Mouse (Mus musculus) cerebellum, adult 9-10 months (tissue): ENCODE measurements at regions not wholly inside any gene's neighbourhood (a gene's known extent, or its start where the extent isn't known, plus 50 kb on each side); places are given as distances from the start of the nearest gene placed in this dataset.
A peak's percentile ranks its signal among the peaks of the same experiment; 100 is the strongest.

Experiments
- DNase-seq: peaks from one replicate; pipeline ENCODE4 v3.0.0; 2022

DNA sequence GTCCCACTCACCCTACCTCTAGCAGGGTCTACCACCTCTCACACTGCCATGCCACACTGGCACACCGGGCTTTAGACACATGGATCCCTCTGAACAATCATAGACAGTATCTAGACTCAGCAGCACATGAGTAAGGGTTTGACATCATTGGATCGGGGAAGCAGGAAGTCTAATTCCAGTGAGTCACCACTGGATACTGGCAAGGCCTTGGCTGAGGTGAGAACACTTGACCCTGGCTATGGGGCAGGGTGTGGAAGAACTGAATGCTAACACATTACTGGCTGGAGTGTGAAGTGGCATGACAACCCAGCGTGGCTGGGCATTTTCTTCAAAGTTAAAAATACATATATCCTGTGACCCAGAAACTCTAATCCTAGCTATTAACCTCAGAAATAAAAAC, 114.4 kb downstream of the H2afy start:
- DNase-seq = no peak

DNA sequence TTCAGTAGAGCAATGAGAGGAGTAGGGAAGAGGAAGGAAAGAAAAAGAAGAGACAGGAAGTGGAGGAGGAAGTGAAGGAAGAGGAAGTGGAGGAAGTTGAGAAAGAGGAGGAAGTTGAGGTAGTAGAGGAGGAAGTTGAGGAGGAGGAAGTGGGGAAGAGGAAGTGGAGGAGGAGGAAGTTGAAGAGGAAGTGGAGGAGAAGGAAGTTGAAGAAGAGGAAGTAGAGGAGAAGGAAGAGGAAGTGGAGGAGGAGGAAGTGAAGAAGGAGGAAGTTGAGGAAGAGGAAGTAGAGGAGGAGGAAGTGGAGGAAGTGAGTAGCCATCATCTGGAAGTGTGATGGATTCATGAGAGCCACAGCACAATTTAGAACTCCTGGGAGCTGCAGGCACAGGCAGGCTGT, 122.2 kb downstream of the H2afy start:
- no peak for DNase-seq

DNA sequence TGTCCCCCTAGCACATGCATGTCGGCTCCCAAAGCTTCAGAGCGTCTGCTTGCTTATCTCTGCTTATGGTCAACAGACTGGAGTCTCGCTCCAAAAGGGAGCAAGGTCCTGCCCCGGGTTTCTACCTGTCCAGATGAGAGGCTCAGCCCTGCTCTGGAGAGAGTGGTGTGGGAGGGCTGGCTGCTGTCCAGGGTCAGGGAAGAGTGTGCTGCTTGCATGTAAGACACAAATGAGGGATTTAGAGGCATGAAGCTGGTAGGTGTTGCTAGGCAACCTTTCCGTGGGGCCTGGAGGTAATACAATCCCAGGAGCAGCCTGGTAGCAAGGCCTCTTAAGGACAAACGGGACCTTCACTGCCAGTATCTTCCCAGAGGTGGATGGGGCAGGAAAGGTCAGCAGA, 125.7 kb downstream of the H2afy start:
- no peak for DNase-seq

DNA sequence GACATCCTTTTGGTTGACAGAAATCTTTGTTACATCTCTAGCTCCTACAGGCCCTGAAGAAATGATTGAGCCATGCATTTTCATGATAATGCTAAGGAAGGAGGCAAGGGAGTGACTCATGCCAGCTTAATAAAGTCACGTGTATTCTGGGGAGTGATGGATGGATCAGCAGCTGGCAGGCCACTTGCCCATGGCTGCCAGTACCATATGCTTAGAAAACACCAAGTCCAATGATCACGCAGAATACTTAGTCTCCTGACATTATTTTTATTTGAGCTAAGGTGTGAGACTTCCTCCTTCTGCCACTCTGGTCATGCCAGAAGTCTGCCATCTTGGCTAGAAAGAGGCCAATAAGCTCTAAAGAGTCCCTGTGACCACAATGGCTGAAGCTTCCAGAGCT, 129.3 kb downstream of the H2afy start:
- no peak for DNase-seq

DNA sequence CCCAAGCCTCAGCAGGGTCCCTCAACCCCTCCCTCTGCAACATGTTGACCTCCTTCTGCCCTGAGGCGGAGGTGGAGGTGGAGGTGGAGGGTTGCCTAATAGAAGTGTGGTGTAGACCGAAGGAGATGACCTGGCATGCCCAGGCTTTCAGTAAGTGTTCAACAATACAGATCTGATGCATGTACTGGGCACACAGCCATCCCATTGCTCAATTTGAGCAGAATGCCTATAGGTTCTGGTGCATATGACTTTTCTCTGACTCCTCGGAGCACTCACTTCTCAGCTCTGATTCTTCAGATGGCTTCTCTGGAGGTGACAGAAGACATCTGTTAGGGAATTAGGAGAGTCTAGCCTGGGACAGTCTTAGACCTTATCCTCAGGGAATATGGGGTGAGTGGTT, 130.4 kb downstream of the H2afy start:
- DNase-seq = no peak

DNA sequence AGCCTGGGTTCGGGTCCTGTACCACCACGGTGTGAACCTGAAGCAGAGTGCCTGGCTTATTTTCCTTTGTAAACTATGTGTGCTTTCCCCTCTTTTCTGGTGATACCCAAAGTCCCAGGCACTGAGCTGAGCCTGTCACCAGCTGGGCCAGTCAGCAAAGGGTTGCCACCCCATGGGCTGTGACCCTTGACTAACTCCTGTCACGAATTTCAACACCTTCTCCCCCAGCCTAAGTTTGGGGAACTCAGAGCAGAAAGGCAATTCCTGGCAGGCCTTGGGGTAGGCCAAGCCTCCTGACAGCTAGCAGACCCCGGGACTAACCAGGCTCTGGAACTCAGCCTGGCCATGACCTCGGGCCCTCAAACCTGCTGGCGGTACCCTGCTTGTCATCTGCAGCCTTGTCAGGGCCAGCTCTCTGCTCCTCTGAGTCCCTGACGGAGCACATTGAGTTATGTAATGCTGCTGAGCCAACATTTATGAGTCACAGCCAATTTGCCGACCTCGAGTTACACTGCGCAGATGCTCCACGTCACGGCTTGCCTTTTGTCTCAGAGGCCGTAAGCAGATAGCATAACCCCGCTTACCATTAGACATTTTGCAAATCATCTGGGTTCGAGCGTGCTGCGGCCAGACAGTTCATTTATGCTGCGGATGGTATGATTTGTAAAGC, 132.3 kb downstream of the H2afy start:
- DNase-seq = peak; percentile 61

DNA sequence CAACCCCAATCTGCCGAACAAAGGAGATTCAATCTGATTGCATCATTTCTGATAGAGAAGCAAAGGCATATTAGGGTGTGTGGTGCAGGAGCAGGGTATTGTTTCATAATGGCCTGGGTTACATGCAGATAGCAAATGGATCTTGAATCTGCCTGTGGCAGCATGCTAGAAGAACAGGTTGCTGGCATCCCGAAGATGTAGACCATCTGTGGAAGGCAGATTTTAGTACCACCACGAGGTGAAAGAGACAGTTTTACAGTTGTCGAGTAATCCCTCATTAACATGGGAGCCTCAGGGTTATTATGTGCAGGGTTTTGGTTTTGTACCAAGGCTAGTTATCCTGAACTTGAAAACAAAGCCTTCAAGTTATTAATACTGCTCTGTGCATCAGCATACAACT, 140.9 kb downstream of the H2afy start:
- no peak for DNase-seq

DNA sequence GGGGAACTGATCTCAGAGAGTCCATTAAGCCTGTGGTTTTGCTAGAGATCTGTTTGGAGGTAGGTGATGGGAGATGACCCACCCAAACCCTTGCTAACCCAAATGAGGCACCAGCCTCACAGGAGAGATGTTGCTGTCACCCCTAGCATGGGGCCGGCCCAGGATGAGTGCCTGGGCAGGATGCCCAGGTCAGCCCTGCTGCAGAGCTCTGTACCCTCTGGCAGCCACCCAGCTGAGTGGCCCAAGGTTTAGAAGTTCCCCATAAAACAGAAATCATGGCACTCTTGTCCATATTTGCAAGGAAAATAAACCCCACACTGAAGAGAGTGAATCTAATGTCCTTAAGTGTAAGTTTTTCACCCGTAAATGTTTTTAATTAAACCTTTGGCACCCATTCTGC, 141.7 kb downstream of the H2afy start:
- DNase-seq = no peak

DNA sequence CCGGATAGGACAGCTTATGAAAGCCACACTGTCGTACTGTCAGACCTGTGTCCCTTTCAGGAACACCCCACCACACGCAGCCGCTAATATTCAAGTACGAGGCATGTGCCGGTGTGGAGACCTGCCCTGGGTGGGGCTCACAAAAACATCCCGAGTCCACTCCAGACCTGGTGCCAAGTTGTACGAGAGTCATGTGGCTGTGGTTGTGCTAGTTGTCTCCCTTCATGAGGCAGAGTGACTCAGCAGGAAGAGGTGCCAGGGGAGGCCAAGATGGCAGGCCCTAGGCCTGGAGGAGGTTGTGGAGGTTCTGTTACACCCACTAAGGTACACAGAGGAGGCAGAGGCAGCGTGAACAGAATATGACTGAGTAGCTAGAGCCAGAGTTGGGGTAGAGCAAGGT, 143.5 kb downstream of the H2afy start:
- DNase-seq = no peak

DNA sequence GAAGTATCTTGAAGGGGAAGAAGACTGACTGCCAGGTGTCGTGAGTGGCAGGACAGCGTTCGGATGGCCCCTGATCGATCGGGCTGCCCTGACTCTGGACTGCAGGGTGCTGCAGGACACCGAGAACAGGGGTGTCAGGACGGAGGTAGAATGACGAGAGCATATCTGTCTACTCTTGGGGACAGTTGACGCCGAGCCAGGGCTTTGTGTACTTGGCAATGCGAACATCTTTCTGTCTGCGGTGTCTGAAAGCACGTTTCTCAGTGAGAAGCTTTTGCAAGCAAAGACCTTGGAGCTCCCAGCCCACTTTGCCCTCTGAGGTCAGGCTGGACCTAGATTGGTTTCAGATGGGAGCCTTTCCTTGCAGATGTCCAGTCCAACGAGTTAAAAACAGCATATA, 144.9 kb downstream of the H2afy start:
- DNase-seq = no peak

DNA sequence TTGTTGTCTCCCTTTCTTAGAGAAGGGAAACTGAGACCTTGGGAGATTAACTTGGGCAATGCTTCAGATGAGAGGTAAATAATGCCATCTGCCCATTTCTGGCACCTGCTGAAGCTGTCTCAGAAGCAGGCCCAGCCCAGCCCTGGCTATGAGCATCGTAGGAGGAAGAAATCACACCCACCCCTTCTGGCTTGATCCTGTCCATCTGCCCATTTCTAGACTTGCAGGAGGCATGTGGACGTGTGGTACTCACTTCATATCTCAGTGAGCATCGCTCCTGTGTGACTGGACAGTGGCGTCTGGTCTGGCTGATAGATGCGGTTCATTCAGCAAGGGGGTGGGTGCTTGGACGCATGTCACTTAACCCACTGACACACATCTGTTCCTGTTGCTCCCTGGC, 146.0 kb downstream of the H2afy start:
- peak; percentile 60 for DNase-seq

DNA sequence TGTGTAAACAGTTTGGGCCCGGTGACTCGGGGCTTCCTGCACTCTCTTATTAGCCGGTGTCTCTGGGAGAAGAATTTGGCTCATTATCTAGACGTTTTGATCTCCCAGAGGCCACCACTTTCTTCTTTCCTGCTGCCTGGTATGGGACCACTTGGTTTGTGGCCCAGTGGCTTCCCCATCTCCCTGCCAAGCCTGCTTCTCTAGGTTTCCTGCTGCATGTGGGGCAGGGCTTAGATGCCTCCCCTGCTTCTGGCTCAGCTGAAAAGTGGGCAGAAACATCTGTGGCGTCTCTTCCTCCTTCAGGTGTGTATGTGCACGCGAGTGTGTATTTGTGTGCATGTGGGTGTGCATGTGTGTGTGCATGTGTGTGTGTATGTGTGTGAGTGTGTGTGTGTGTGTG, 146.8 kb downstream of the H2afy start:
- no peak for DNase-seq

DNA sequence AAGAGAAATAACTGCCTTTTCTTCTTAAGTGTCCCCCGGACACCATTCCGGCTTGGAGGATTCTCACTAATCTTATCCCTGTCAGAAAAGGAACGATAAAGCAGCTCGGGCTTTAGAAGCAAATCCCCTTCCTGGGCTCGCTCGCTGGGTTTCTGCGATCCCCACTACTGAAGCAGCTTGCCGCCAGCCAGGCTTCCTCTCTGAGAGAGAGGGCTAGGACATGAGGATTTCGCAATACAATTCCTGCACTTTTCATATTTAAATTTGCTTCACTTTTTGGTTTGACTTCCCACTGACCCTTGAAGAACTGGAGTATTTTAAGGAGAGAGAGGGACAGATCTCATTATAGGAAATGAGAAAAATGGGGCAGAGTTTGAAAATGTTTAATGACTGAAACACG, 149.4 kb upstream of the Pitx1 start:
- DNase-seq = no peak

DNA sequence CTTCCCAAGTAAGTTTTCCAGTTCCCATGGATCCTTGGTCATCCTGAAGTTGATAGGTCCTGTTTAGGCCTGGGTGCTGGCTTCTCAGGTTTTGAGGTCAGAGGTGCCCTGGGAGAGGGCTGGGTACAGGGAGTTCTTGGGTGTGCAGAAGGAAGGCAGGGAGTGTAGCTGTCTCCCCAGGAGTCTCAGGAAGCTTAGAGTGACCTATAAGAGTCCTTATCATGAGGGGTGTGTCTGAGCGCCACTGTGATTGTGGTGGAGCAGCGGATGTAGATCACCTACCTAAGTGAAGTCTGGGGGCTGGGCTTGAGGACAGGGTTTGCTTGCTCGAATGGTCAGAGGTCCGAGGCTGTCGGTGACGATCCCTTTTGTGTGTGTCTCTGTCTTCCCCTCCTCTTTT, 148.8 kb upstream of the Pitx1 start:
- no peak for DNase-seq

DNA sequence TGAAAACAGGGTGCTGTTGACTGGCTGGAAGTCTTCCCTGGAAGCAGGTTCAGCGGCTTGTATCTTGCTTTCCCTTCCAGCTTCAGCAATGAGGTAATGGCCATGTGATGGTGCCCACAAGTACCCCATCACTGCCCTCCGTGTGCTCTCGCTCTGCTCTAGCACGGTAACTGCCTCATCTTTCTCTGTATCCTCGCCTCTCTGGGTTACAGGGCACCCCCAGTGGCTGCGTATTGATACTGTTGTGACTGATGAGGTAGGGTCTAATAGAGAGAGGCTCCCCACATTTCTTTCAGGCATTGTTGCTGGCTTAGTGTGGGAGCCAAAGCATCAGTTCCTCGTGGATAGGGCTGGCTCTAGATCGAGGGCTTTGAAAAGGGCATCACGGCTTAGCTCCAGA, 147.9 kb upstream of the Pitx1 start:
- DNase-seq = no peak

DNA sequence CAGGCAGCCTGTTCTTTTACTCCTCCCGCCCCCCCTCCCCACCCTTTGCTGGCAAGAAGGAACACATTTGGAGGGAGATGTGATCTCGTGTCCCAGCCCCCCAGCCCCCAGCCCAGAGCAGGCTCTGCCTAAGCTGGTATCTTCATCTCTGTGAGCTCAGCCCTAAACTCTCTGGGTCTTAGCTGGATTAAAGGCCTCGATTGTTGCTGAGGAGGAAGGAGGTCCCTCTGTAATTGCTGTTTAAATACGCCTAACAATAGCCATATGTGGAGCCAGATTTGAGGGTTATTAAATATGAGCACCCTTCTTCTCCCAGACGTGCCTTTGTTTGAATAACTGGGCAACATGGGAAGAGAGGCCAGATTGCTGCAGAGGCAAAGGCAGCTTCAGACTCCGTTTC, 145.0 kb upstream of the Pitx1 start:
- DNase-seq = no peak

DNA sequence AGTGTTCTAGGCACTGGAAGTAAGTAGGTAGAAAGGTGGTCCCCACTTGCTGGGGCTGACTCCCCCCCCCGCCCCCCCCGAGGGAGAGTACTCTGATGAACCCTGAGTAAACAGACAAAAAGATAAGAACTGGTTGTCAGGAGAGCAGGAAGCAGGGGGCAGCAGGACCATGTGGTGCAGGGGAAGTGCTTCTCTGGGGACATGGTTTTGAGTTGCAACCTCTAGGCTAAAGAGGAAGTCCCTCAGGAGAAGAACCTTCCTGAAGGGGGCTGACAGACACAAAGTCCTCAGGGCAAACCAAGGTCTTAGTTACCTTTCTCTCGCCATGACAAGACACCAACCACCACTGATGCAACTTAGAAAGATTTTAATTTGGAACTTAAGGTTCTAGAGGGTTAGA, 141.9 kb upstream of the Pitx1 start:
- DNase-seq = no peak

DNA sequence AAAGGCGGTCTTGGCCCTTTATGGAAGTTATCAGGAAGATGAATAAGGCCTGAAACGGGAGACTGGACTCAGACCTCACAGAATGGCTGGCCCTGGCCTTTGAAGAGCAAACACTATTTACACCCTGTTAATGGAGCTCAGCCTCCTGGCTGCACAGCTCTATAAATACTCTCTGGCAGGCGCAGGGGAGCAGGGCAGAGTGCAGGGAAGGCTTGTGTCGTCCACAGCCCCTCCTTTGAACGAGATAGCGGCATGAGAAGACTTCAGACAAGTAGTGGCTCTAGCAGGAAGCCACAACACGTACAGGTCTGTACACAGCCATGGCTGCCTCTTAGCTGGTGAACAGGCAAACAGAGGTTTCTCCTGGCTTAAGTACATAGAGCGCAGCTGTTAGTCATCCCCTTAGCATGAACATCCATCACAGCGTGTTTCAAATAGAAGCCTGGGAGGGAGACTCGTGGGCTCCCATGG, 141.0 kb upstream of the Pitx1 start:
- DNase-seq = no peak

DNA sequence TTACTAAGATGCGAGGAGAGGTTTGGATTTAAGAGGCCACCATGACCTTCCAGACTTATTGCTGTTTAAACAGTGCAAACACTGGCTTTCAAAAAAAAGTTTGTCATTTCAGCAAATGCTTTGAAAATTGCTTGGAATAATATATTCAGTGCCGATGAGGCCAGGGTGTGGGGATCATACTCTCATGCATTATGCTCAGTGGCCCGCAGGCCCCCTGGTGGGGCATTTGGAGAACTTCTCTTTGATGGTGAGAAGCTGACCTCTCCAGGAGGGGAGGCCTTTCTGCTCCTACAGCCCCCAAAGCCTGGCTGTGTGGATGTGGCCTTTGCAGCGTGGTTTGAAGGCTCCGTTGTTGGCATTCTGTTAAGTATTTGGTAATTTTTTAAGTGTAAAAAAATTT, 138.1 kb upstream of the Pitx1 start:
- DNase-seq = no peak

DNA sequence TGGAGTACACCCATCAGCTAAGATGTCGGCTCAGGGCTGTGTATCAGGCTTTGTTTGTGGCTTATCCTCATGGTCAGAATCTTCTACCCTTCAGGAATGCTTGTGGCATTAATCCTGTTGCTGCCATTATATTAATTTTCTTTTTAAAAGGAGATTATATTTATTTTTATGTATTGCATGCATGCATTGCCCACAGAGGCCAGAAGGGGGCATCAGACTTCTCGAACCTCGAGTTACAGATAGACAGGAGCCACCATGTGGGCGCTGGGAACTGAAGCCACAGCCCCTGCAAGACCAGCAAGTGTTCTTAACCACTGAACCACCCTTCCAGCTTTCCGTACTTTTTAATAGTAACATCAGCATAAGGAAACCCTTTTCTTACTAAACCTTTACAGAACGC, 134.7 kb upstream of the Pitx1 start:
- no peak for DNase-seq

DNA sequence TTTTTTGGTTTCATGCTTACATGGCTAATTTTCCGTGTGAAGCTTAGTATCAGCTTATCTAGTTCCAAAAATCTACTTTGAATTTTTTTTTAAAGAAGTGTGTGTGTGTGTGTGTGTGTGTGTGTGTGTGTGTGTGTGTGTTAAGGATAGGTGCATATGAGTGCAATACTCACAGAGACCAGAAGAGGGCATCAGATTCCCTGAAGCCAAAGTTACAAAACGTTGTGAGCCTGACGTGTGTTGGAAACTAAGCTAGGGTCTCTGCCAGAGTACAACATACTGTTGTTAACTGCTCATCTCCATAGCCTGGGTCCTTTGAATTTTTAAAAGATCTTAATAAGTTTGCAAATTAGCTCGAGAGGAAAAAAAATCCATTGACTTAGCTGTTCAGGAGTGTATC, 133.5 kb upstream of the Pitx1 start:
- DNase-seq = no peak

DNA sequence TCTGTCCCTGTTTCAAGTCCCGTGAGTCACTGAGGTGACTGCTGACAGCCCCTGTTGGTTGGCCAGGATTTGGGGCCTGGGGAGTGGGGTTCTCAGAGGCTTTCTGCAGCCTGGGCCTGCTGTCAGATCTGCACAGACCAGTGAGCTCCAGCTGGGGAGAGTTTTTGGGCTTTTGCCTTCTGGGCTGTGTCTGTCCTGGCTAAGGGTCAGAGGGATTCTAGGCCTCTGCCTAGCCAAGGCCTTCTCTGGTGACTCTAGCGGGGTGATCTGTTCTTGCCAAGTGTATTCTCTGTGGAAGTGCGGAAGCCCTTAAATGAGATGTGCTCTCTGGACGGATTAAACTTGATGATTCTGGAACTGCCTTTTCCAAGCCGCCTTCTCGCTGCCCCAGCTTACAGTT, 131.2 kb upstream of the Pitx1 start:
- no peak for DNase-seq

DNA sequence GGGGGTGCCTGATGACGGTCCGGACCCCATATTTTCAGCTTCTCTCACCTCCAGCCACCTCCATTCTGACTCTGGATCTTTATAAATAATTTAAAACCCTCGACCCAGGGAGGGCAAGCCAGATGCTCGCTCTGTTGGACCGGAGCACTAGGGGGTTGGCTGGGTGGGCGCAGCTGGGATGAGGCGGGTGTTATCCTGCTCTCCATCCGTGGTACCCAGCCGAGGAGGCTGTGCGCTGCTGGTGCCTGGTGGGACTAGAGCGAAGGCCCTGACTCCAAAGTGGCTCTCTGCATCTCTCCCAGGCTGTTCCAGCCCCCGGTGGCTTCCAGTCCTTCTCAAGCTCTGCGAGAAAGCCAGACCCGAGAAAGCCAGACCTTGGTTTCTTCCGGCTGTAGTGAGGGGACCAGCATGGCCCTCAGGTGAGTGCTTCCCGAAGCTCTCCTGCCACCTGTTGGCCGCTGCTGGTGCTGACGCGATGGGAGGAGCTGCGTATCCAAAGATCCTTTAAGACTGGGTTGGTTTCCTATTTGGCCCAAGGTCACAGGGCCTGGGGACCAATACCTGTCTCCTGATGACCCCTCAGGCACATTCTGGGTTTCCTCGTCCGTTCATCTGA, 127.1 kb upstream of the Pitx1 start:
- DNase-seq = no peak

DNA sequence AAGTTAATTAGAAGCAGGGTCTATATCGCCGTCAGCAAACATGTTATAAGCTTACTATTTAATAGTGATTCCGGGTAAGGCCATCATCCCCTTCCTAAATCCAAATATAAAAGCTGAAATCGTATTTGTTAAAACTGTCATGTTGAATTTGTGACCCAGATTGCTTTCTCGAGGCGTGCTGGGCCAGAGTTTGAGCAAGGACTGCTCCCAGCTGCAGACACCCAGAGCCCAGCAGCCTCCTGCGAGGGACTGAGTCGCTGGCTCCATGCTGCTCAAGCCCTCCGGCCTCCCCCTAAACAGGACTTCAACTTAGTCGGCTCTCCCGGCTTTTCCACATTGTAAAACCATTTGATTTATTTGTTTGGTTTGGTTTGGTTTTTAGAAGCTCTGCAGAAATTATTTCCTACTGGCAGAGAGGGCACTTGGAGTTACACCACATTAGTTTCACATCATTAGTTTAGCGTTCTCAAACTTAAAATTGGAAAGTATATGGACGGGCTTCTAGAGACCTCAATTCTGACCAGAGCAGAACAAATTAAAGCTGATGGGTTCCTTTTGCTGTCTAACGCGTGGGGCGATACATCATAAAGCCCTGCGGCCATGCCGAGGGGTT, 126.4 kb upstream of the Pitx1 start:
- no peak for DNase-seq

DNA sequence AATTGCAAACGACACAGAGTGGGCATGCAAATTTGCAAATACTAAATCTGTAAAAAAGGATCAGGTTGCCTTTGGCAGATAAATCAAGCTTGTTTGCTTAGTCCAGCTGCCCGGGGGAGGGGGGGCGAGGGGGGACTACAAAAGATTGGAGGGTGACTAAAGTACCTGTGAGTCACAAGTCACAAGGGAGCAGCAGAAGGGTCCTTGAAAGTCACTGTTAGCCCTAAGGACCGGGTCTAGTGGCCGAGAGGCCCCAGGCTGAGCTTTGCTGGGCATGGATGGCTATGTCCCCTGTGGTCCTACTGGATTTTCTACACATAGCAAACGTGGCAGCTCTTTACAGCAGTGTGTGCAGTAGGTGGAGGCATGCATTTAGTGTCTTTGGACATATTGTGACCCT, 118.4 kb upstream of the Pitx1 start:
- no peak for DNase-seq
